Mouse (Mus musculus): ENCODE data around the gene Os9. TPM values are rescaled to one million over a fixed set of nuclear protein-coding genes. Genes with fewer than 3 reads are reported as not detected.

Gene Os9
- polyA plus RNA-seq, 1 experiment from 2014 or later = 117 TPM

GRCm38 (mm10) chr10:127125210-127126001, 4.5 kb upstream of the Os9 start:
- WGBS = 77% methylated on average over 9 of the region's 9 CpGs
- Histone ChIP-seq H3K9ac (replicated peaks) (no peak overlapping the region), H3K4me2 (replicated peaks) (no peak overlapping the region), H3K27ac (replicated peaks) (no peak overlapping the region), H3K36me3 (no peaks in the 10 kb centered on the region), H3K4me1 (peaks cover 23% of the 10 kb centered on the region), H3K9me3 (no peaks in the 10 kb centered on the region), H3K4me3 (no peak overlapping the region), H3K27me3 (no peaks in the 10 kb centered on the region)
- no peak for ATAC-seq (replicated peaks)

GRCm38 (mm10) chr10:127123436-127123805, 2.5 kb upstream of the Os9 start:
- ATAC-seq (replicated peaks) = no peak
- Histone ChIP-seq H3K9ac (replicated peaks) (peak overlapping the region; percentile 44; the same call in 1 of the 2 replicates), H3K4me3 (peak overlapping the region; percentile 96), H3K9me3 (no peaks in the 10 kb centered on the region), H3K4me2 (replicated peaks) (peak overlapping the region; percentile 87), H3K4me1 (peaks cover 36% of the 10 kb centered on the region), H3K36me3 (peaks cover 11% of the 10 kb centered on the region), H3K27me3 (no peaks in the 10 kb centered on the region), H3K27ac (replicated peaks) (peak overlapping the region; percentile 90)
- WGBS = 8% methylated on average over 4 of the region's 4 CpGs

- peak overlapping the region; percentile 87 for H3K4me2 ChIP-seq (replicated peaks)
- 13% methylated on average over 13 of the region's 13 CpGs for WGBS
- H3K4me3 ChIP-seq = peak overlapping the region; percentile 96
- H3K27ac ChIP-seq (replicated peaks) = peak overlapping the region; percentile 90
- peak; percentile 26; the same call in 1 of the 2 replicates for ATAC-seq (replicated peaks)
- peaks cover 36% of the 10 kb centered on the region for H3K4me1 ChIP-seq
- H3K9ac ChIP-seq (replicated peaks) = peak overlapping the region; percentile 44
- H3K9me3 ChIP-seq = no peaks in the 10 kb centered on the region
- no peaks in the 10 kb centered on the region for H3K27me3 ChIP-seq
- H3K36me3 ChIP-seq = peaks cover 16% of the 10 kb centered on the region
Observed at GRCm38 (mm10) chr10:127122784-127123435, 2.0 kb upstream of the Os9 start.

GRCm38 (mm10) chr10:127122018-127122417, 1.1 kb upstream of the Os9 start:
- no peaks in the 10 kb centered on the region for H3K9me3 ChIP-seq
- 84% methylated on average over 3 of the region's 3 CpGs for WGBS
- peaks cover 36% of the 10 kb centered on the region for H3K4me1 ChIP-seq
- no peak for ATAC-seq (replicated peaks)
- peak overlapping the region; percentile 96 for H3K4me3 ChIP-seq
- H3K4me2 ChIP-seq (replicated peaks) = peak overlapping the region; percentile 87
- peak overlapping the region; percentile 23; the same call in 1 of the 2 replicates for H3K9ac ChIP-seq (replicated peaks)
- H3K27me3 ChIP-seq = no peaks in the 10 kb centered on the region
- H3K36me3 ChIP-seq = peaks cover 24% of the 10 kb centered on the region
- H3K27ac ChIP-seq (replicated peaks) = peak overlapping the region; percentile 90

GRCm38 (mm10) chr10:127120301-127121065, 448 bp downstream of the Os9 start:
- Histone ChIP-seq H3K4me2 (replicated peaks) (peak overlapping the region; percentile 87), H3K9ac (replicated peaks) (peak overlapping the region; percentile 86), H3K36me3 (peaks cover 38% of the 10 kb centered on the region), H3K4me1 (peaks cover 36% of the 10 kb centered on the region), H3K27ac (replicated peaks) (peak overlapping the region; percentile 61), H3K27me3 (no peaks in the 10 kb centered on the region), H3K9me3 (no peaks in the 10 kb centered on the region), H3K4me3 (peak overlapping the region; percentile 96)
- ATAC-seq (replicated peaks) = peak; percentile 60; the same call in 1 of the 2 replicates
- 2% methylated on average over 34 of the region's 34 CpGs for WGBS

GRCm38 (mm10) chr10:127119229-127119628, 1.7 kb downstream of the Os9 start:
- Histone ChIP-seq H3K4me3 (no peak overlapping the region), H3K27me3 (no peaks in the 10 kb centered on the region), H3K9ac (replicated peaks) (no peak overlapping the region), H3K4me2 (replicated peaks) (no peak overlapping the region), H3K27ac (replicated peaks) (no peak overlapping the region), H3K9me3 (no peaks in the 10 kb centered on the region), H3K4me1 (peaks cover 36% of the 10 kb centered on the region), H3K36me3 (peaks cover 43% of the 10 kb centered on the region)
- 93% methylated on average over 10 of the region's 10 CpGs for WGBS
- no peak for ATAC-seq (replicated peaks)

- H3K27ac ChIP-seq (replicated peaks) = no peak overlapping the region
- H3K27me3 ChIP-seq = no peaks in the 10 kb centered on the region
- H3K9me3 ChIP-seq = no peaks in the 10 kb centered on the region
- H3K4me2 ChIP-seq (replicated peaks) = no peak overlapping the region
- H3K4me1 ChIP-seq = peaks cover 34% of the 10 kb centered on the region
- 93% methylated on average over 11 of the region's 11 CpGs for WGBS
- peaks cover 43% of the 10 kb centered on the region for H3K36me3 ChIP-seq
- ATAC-seq (replicated peaks) = no peak
- H3K9ac ChIP-seq (replicated peaks) = no peak overlapping the region
- no peak overlapping the region for H3K4me3 ChIP-seq
Observed at GRCm38 (mm10) chr10:127118470-127118869, 2.5 kb downstream of the Os9 start.

GRCm38 (mm10) chr10:127115068-127115467, 5.9 kb downstream of the Os9 start:
- Histone ChIP-seq H3K9me3 (no peaks in the 10 kb centered on the region), H3K36me3 (peaks cover 51% of the 10 kb centered on the region), H3K4me2 (replicated peaks) (no peak overlapping the region), H3K27ac (replicated peaks) (no peak overlapping the region), H3K4me3 (no peak overlapping the region), H3K4me1 (peaks cover 10% of the 10 kb centered on the region), H3K9ac (replicated peaks) (no peak overlapping the region), H3K27me3 (no peaks in the 10 kb centered on the region)
- no peak for ATAC-seq (replicated peaks)
- 82% methylated on average over 2 of the region's 2 CpGs for WGBS

- no peak for ATAC-seq (replicated peaks)
- Histone ChIP-seq H3K4me2 (replicated peaks) (no peak overlapping the region), H3K36me3 (peaks cover 50% of the 10 kb centered on the region), H3K27me3 (no peaks in the 10 kb centered on the region), H3K27ac (replicated peaks) (no peak overlapping the region), H3K4me3 (no peak overlapping the region), H3K9me3 (no peaks in the 10 kb centered on the region), H3K9ac (replicated peaks) (no peak overlapping the region), H3K4me1 (peaks cover 4% of the 10 kb centered on the region)
- WGBS = 93% methylated on average over 11 of the region's 11 CpGs
Observed at GRCm38 (mm10) chr10:127114408-127114807, 6.5 kb downstream of the Os9 start.

GRCm38 (mm10) chr10:127111001-127111887, 9.7 kb downstream of the Os9 start:
- 91% methylated on average over 15 of the region's 15 CpGs for WGBS
- Histone ChIP-seq H3K4me2 (replicated peaks) (no peak overlapping the region), H3K4me3 (no peak overlapping the region), H3K27me3 (no peaks in the 10 kb centered on the region), H3K9me3 (no peaks in the 10 kb centered on the region), H3K4me1 (no peaks in the 10 kb centered on the region), H3K9ac (replicated peaks) (no peak overlapping the region), H3K36me3 (peaks cover 30% of the 10 kb centered on the region), H3K27ac (replicated peaks) (no peak overlapping the region)
- no peak for ATAC-seq (replicated peaks)

- H3K27ac ChIP-seq (replicated peaks) = no peak overlapping the region
- no peak for ATAC-seq (replicated peaks)
- H3K27me3 ChIP-seq = no peaks in the 10 kb centered on the region
- no peak overlapping the region for H3K9ac ChIP-seq (replicated peaks)
- WGBS = 82% methylated on average over 3 of the region's 3 CpGs
- no peaks in the 10 kb centered on the region for H3K9me3 ChIP-seq
- no peak overlapping the region for H3K4me3 ChIP-seq
- H3K36me3 ChIP-seq = peaks cover 28% of the 10 kb centered on the region
- no peak overlapping the region for H3K4me2 ChIP-seq (replicated peaks)
- H3K4me1 ChIP-seq = no peaks in the 10 kb centered on the region
Observed at GRCm38 (mm10) chr10:127108262-127108583, 12.7 kb downstream of the Os9 start.

Measured in forebrain, embryonic 15.5 days (tissue).